Comparison of ENCODE assay signal across 7 mouse cellular contexts in genomic region chr13:18868030-18868490, GRCm38 (mm10).
A peak's percentile ranks its signal among the peaks of the same experiment; 100 is the strongest.
DNase-seq lines count a peak whose midpoint lies in the region; ATAC-seq lines count a peak whose summit lies in the region.

No protein-coding gene starts in this region.

- H3K9ac ChIP-seq in hindbrain, embryonic 11.5 days (ENCODE audit: low read depth, low read length): no peak overlapping the region
- H3K9ac ChIP-seq in neural tube, embryonic 14.5 days (replicated peaks; ENCODE audit: low read depth, low read length): no peak overlapping the region

- no peaks in the 10 kb centered on the region for H3K9me3 ChIP-seq in hindbrain, embryonic 11.5 days (ENCODE audit: control insufficient read depth, low read length)
- H3K9me3 ChIP-seq in neural tube, embryonic 14.5 days (ENCODE audit: control insufficient read depth, low read length): no peaks in the 10 kb centered on the region

- DNase-seq in urinary bladder, postnatal 14 days (ENCODE audit: low spot score): peak; percentile 51
- DNase-seq in urinary bladder, postnatal 10 days (ENCODE audit: low spot score): no peak
- DNase-seq in cerebellum, postnatal 10 days: peak; percentile 63 to 65
- peak; percentile 22 for DNase-seq in hindbrain, embryonic 11.5 days (ENCODE audit: low spot score)
- peak; percentile 42 to 53 for DNase-seq in left cerebral cortex, postnatal 25 days (ENCODE audit: low spot score in 2 of 2)
- DNase-seq in spleen, adult 18-20 months: no peak

- H3K27me3 ChIP-seq in hindbrain, embryonic 11.5 days (ENCODE audit: control insufficient read depth, insufficient read depth, low read length): no peaks in the 10 kb centered on the region
- no peaks in the 10 kb centered on the region for H3K27me3 ChIP-seq in neural tube, embryonic 14.5 days (ENCODE audit: control insufficient read depth, insufficient read depth, low read length)

- H3K27ac ChIP-seq in hindbrain, embryonic 11.5 days (ENCODE audit: low read depth, low read length): no peak overlapping the region
- no peak overlapping the region for H3K27ac ChIP-seq in neural tube, embryonic 14.5 days (ENCODE audit: low read depth, low read length)

- no peaks in the 10 kb centered on the region for H3K4me1 ChIP-seq in hindbrain, embryonic 11.5 days (replicated peaks; ENCODE audit: control insufficient read depth, insufficient read depth, low read length)
- 0 out of 2 replicates have a peak, but pooled peaks cover 6% of the 10 kb centered on the region for H3K4me1 ChIP-seq in neural tube, embryonic 14.5 days (ENCODE audit: control insufficient read depth, insufficient read depth, low read length)

- WGBS in hindbrain, embryonic 11.5 days: 54% methylated on average over 5 of the region's 5 CpGs
- 35% methylated on average over 5 of the region's 5 CpGs for WGBS in neural tube, embryonic 14.5 days

- ATAC-seq in hindbrain, embryonic 11.5 days (ENCODE audit: low FRiP score): peak; percentile 54; the same call in 1 of the 2 replicates
- peak; percentile 89 for ATAC-seq in neural tube, embryonic 14.5 days (ENCODE audit: low read depth)

- no peak overlapping the region for H3K4me3 ChIP-seq in hindbrain, embryonic 11.5 days (ENCODE audit: low read depth, low read length)
- H3K4me3 ChIP-seq in neural tube, embryonic 14.5 days (ENCODE audit: low read depth, low read length): no peak overlapping the region

- H3K4me2 ChIP-seq in hindbrain, embryonic 11.5 days (replicated peaks; ENCODE audit: low read depth, low read length): no peak overlapping the region
- no peak overlapping the region for H3K4me2 ChIP-seq in neural tube, embryonic 14.5 days (ENCODE audit: low read depth, low read length)

- no peaks in the 10 kb centered on the region for H3K36me3 ChIP-seq in hindbrain, embryonic 11.5 days (ENCODE audit: control insufficient read depth, insufficient read depth, low read length)
- H3K36me3 ChIP-seq in neural tube, embryonic 14.5 days (ENCODE audit: control insufficient read depth, insufficient read depth, low read length): no peaks in the 10 kb centered on the region

- intact Hi-C loops in left cerebral cortex, postnatal 25 days (cut with DNase I): loop anchor here (5.0 kb wide), 1 partner anchor 79 kb away; the partner anchor contains the start of gene Amph

Comparison
In these comparisons a context has a peak if more than half of its experiments do, and no peak if none do; other contexts are left out.
1. DNase-seq: peak in urinary bladder, postnatal 14 days (single experiment), cerebellum, postnatal 10 days (2 of 2), hindbrain, embryonic 11.5 days (single experiment) and left cerebral cortex, postnatal 25 days (2 of 2); none in urinary bladder, postnatal 10 days (single experiment) and spleen, adult 18-20 months (0 of 2).